Mouse (Mus musculus) thymus, postnatal 36 days (tissue): ENCODE results near the gene Nbdy.

Experiments
- DNase-seq, 2 experiments: peaks; one replicate each; pipeline ENCODE4 v3.0.0; 2022; ENCODE audit warnings: mixed read lengths in 2 of 2

The Nbdy gene

DNA sequence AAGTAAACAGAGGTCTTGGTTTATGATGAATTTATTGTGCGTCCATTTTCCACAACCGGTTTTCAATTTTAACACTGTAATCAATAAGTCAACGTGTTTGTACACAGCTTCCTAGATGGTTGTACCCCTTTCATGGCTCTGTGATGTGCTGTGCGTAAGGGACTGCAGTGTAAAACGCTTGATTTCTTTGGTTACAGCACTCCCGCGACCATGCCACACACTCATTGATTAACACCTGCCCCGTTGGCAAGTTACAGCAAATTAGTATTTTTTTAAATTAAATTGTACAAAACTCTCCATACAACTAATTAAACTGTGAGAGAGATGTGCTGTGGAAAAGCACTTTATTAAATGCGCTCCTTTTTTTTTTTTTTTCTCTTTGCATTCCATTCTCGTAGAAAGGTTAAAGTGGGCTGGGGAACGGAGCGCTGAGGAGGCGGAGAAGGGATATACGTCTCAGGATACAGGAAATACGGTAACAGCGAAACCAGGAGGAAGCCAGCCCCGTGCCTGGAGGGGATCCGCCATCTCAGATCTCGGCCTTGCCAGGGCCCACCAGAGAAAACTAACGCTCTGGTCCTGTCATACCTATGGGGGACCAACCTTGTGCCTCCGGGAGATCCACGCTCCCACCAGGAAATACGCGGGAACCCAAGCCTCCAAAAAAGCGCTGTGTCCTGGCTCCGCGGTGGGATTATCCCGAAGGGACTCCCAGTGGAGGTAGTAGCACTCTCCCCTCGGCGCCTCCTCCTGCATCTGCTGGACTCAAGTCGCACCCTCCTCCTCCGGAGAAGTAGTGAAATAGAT lies at the start of gene Nbdy:
Gene Nbdy, plus strand, starts transcription at position 481 of the 807 bp plus-strand sequence.
- DNase-seq = peak; percentile 34 to 44

GRCm38 (mm10) chrX:153695782-153696395 lies 27.5 kb upstream of the Nbdy start, which contains the start of gene Kctd12b:
Gene Kctd12b (minus strand): TSS chrX:153696391.
- DNase-seq = peak; percentile 4 to 10

- no peak for DNase-seq
These were observed 22.9 kb upstream of the Nbdy start for GRCm38 (mm10) chrX:153700463-153700862.

DNA sequence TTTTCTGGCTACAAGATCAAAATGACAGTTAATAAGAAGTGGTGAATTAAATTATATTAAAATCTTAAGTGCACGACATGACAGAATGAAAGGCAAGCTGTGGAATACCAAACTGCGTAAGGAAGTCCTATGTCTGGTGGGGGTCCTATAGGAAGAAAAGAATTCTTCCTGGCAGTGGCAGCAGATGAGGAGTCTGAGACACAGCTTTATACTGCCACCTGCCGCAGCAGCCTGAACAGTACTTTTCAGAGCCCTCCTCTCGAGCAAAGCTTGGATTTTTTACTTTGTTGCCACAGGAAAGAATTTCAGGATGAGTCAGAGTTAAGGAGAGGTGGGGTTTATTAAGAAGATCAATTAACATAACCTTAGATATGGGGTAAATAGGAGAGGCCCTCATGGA lies 15.7 kb upstream of the Nbdy start:
- no peak for DNase-seq

DNA sequence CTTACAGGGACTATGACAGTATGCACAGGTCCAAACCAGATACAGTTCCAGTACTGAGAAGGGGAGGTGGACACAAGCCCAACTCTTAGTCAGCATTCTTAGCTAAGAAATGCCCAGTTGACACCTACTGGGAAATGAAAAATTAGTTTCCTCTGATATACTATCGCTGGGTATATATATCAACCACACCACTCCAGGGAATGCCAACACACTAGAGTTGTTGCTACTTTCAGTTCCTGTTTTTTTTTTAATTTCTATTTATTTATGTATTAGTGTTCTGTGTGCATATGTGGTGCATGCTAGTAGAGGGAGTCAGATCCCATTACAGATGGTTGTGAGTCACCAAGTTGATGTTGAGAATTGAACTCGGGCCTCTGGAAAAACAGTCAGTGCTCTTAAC lies 6.7 kb upstream of the Nbdy start:
- DNase-seq = no peak

DNA sequence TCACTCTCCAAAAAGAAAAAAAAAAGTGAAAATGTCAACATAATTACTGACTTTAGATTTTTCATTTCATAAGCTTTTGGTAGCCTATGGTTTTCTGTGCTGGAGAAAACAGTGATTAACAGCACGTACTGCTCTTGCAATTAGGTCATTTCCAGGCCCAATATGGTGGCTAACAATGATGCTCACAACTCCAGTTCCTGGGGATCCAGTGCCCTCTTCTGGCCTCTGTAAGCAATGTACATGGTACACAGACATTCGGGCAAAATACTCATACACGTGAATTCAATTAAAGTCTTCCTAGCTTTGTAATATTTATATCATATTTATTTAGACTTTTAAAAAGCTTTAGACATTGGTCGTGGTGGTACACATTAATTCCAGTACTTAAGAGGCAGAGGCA lies 3.8 kb upstream of the Nbdy start:
- DNase-seq = no peak

DNA sequence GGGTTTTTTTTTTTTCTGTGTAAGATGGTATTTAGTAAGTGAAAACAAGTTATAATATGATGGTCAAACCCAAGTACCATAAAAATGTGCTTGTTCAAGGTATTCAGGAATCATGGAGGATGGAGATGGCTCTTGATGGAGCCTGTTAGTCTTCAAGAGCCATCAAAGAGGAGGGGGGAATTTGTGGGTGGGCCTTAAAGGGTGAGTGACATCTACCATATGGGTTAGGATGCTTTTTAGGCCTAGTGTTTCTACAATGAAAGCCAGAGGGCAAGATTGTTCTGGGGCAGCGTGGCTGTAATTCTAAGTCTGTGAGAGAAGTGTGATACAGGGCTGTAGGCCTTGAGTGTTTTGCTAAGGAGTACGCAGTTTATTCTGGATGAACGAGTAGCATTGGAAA lies 1.0 kb downstream of the Nbdy start:
- DNase-seq = no peak

- no peak for DNase-seq
These were observed 12.3 kb downstream of the Nbdy start for GRCm38 (mm10) chrX:153735697-153736096.

GRCm38 (mm10) chrX:153742493-153742892 lies 19.1 kb downstream of the Nbdy start:
- no peak for DNase-seq

DNA sequence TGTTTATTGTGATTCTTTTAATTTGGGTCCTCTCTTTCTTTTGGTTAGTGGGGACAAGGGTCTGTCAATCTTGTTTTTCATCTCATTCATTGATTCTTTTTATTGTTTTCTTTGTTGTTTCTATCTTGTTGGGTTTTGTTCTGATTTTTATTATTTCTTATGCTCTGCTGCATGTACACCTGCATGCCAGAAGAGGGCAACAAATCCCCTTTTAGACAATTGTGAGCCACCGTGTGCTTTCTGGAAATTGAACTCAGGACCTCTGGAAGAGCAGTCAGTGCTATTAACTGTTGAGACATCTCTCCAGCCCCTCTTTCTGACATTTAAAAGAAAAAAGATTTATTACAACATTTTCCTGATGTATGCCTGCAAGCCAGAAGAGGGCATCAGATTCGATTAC lies 25.8 kb downstream of the Nbdy start:
- DNase-seq = no peak
